Mouse (Mus musculus): ENCODE measurements around the gene 2200002D01Rik. TPM values are rescaled to one million over a fixed set of nuclear protein-coding genes. Genes with fewer than 3 reads are reported as not detected.
A peak's percentile ranks its signal among the peaks of the same experiment; 100 is the strongest.
"Not testable (repeated sequence)": the region's sequence is repeated elsewhere in the genome, so short reads cannot be mapped to it uniquely, and the experiment has no call there.

2200002D01Rik gene
- polyA plus RNA-seq, 1 experiment from 2014 or later = 0.50 TPM

DNA sequence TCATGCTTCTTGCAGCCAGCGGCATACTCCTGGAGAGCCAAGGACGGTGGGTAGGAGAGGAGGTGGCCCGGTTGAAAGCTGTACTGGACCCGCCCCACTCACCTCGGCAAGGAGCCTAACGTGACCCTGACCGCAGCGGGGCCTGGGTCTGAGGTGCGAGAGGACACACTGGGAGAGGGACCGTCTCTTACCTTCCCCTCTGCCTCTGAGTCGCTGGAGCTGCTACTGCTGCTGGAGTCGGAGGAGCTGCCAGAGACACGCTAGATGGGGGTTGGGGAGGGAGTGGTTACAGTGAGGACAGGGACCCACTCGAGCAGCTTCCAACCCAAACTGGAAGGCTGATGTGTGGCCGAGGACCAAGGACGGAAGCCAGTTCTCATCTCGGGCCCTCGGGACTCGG lies 560 bp downstream of the 2200002D01Rik start:
- no peaks in the 10 kb centered on the region for H3K4me1 ChIP-seq (ENCODE audit: control insufficient read depth, insufficient read depth, low read length)
- H3K9me3 ChIP-seq (ENCODE audit: control insufficient read depth, low read length) = no peaks in the 10 kb centered on the region
- peak overlapping the region; percentile 21; the same call in 1 of the 2 replicates for H3K4me2 ChIP-seq (ENCODE audit: low read depth, low read length)
- no peak for ATAC-seq (ENCODE audit: low read depth)
- H3K9ac ChIP-seq (replicated peaks; ENCODE audit: low read depth, low read length) = peak overlapping the region; percentile 32; the same call in 1 of the 2 replicates
- peaks cover 5% of the 10 kb centered on the region; the same call in 1 of the 2 replicates for H3K27me3 ChIP-seq (ENCODE audit: control insufficient read depth, insufficient read depth, low read length)
- H3K36me3 ChIP-seq (ENCODE audit: control insufficient read depth, insufficient read depth, low read length) = no peaks in the 10 kb centered on the region; the same call in 1 of the 2 replicates
- H3K27ac ChIP-seq (ENCODE audit: low read depth, low read length) = no peak overlapping the region
- WGBS = 16% methylated on average over 16 of the region's 19 CpGs
- H3K4me3 ChIP-seq (ENCODE audit: low read depth, low read length) = no peak overlapping the region

GRCm38 (mm10) chr7:29247314-29247700 lies 959 bp downstream of the 2200002D01Rik start:
- ATAC-seq (ENCODE audit: low read depth) = peak; percentile 42; the same call in 1 of the 2 replicates
- Histone ChIP-seq H3K4me2 (ENCODE audit: low read depth, low read length) (0 out of 2 replicates have a peak overlapping the region, but pooled peaks have one; percentile 21), H3K4me3 (ENCODE audit: low read depth, low read length) (no peak overlapping the region)

DNA sequence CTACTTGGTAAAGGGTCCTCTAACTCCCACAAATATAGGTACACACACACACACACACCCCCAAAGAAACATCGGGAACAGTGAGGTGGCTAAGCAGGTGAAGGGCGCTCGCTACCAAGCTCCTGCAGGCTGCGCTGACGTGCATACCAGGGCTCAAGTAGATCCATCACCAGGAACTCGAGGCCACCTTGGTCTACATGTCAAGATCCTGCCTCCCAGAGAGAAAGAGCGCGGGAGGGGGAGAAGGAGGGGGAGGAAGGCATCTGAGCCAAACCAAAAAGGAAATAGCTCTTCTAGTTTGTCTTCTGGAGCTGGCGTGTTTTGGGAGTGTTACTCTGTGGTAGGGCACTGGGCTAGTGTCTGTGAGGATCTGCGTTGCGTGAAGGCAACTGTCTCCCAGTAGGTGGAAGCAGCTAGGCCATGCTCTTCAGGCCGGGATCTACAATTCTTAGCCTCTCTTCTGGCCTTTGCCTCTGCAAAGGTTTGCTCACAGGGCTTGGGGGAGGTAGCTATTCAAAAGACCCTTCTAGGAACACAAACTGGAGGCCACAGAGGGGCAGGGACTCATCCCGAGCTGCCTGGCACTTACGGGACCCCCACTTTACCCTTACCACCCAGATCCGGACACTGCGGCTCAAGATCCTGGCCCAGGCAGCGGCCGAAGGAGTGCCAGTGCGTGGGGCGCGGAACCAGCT lies 1.5 kb downstream of the 2200002D01Rik start:
- ATAC-seq (ENCODE audit: low read depth) = no peak
- Histone ChIP-seq H3K36me3 (ENCODE audit: control insufficient read depth, insufficient read depth, low read length) (no peaks in the 10 kb centered on the region; the same call in 1 of the 2 replicates), H3K4me2 (ENCODE audit: low read depth, low read length) (no peak overlapping the region), H3K9ac (replicated peaks; ENCODE audit: low read depth, low read length) (no peak overlapping the region), H3K27me3 (ENCODE audit: control insufficient read depth, insufficient read depth, low read length) (peaks cover 5% of the 10 kb centered on the region; the same call in 1 of the 2 replicates), H3K27ac (ENCODE audit: low read depth, low read length) (no peak overlapping the region), H3K9me3 (ENCODE audit: control insufficient read depth, low read length) (no peaks in the 10 kb centered on the region), H3K4me1 (ENCODE audit: control insufficient read depth, insufficient read depth, low read length) (no peaks in the 10 kb centered on the region), H3K4me3 (ENCODE audit: low read depth, low read length) (no peak overlapping the region)
- WGBS = 87% methylated on average over 21 of the region's 21 CpGs

More at GRCm38 (mm10) chr7:29247314-29247700, 959 bp downstream of the 2200002D01Rik start:
- no peaks in the 10 kb centered on the region for H3K9me3 ChIP-seq (ENCODE audit: control insufficient read depth, low read length)
- peaks cover 5% of the 10 kb centered on the region; the same call in 1 of the 2 replicates for H3K27me3 ChIP-seq (ENCODE audit: control insufficient read depth, insufficient read depth, low read length)
- H3K9ac ChIP-seq (replicated peaks; ENCODE audit: low read depth, low read length) = 0 out of 2 replicates have a peak overlapping the region, but pooled peaks have one; percentile 32
- 28% methylated on average over 16 of the region's 16 CpGs for WGBS
- H3K36me3 ChIP-seq (ENCODE audit: control insufficient read depth, insufficient read depth, low read length) = no peaks in the 10 kb centered on the region; the same call in 1 of the 2 replicates
- no peak overlapping the region for H3K27ac ChIP-seq (ENCODE audit: low read depth, low read length)
- H3K4me1 ChIP-seq (ENCODE audit: control insufficient read depth, insufficient read depth, low read length) = no peaks in the 10 kb centered on the region

GRCm38 (mm10) chr7:29246015-29246414 lies 2.3 kb downstream of the 2200002D01Rik start:
- Histone ChIP-seq H3K4me3 (ENCODE audit: low read depth, low read length) (no peak overlapping the region), H3K4me1 (ENCODE audit: control insufficient read depth, insufficient read depth, low read length) (no peaks in the 10 kb centered on the region), H3K9ac (replicated peaks; ENCODE audit: low read depth, low read length) (no peak overlapping the region), H3K4me2 (ENCODE audit: low read depth, low read length) (no peak overlapping the region), H3K36me3 (ENCODE audit: control insufficient read depth, insufficient read depth, low read length) (no peaks in the 10 kb centered on the region; the same call in 1 of the 2 replicates), H3K9me3 (ENCODE audit: control insufficient read depth, low read length) (no peaks in the 10 kb centered on the region), H3K27ac (ENCODE audit: low read depth, low read length) (no peak overlapping the region), H3K27me3 (ENCODE audit: control insufficient read depth, insufficient read depth, low read length) (peaks cover 5% of the 10 kb centered on the region; the same call in 1 of the 2 replicates)
- no peak for ATAC-seq (ENCODE audit: low read depth)
- 88% methylated on average over 5 of the region's 5 CpGs for WGBS

- 90% methylated on average over 7 of the region's 7 CpGs for WGBS
- Histone ChIP-seq H3K4me1 (ENCODE audit: control insufficient read depth, insufficient read depth, low read length) (no peaks in the 10 kb centered on the region), H3K9ac (replicated peaks; ENCODE audit: low read depth, low read length) (no peak overlapping the region), H3K36me3 (ENCODE audit: control insufficient read depth, insufficient read depth, low read length) (no peaks in the 10 kb centered on the region; the same call in 1 of the 2 replicates), H3K27ac (ENCODE audit: low read depth, low read length) (no peak overlapping the region), H3K4me3 (ENCODE audit: low read depth, low read length) (no peak overlapping the region), H3K9me3 (ENCODE audit: control insufficient read depth, low read length) (no peaks in the 10 kb centered on the region), H3K4me2 (ENCODE audit: low read depth, low read length) (no peak overlapping the region), H3K27me3 (ENCODE audit: control insufficient read depth, insufficient read depth, low read length) (peaks cover 5% of the 10 kb centered on the region; the same call in 1 of the 2 replicates)
- no peak for ATAC-seq (ENCODE audit: low read depth)
Measured at GRCm38 (mm10) chr7:29244732-29245416, 3.4 kb downstream of the 2200002D01Rik start.

DNA sequence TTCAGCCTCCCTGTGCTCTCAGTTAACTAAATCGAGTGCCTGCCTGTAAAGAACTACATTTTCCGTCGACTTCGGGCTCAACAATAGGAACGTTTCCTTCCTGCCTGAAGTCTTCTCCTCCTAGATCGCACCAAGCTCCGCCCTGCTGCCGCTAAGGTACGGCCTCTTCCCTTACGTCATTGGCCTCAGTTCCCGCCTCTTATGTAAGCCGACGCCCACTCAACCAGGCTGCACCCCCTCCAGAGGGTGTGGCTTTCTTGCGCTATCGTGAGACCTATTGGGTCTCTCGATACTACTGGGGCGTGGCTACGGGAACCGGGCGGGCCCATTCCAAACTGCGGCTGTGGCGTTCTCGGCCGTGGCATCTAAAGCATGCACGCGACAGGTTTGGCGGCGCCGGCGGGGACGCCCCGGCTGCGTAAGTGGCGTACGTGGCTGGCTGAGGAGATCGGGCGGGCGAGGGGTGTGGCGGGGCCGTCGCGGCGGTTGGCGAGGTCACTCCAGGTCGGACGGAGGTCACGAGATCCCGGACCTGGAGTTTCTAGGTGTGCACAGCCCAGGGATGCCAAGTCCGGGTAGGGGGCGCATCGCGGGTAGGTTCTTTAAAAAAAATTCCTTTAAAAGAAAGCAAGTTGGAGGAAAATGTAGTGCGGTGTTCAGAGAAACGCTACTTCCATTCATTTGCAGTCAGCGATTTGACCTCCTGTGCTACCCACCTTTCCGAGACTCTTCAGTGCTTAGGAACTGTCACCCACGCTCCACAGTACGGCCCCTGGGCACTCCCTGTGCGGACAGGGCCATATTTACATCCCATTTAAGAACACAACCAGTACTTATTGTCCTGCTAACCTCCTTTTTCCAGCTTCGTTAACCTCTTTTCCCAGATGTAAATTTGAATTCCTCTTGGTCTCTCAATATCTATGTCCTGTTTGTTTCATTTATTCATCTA lies 10.0 kb downstream of the 2200002D01Rik start, which contains the start of gene Yif1b:
Gene Yif1b (plus strand): TSS at position 311 of the 949 bp plus-strand sequence.
- Histone ChIP-seq H3K4me1 (ENCODE audit: control insufficient read depth, insufficient read depth, low read length) (peaks cover 4% of the 10 kb centered on the region; the same call in 1 of the 2 replicates), H3K27ac (ENCODE audit: low read depth, low read length) (peak within 1 kb of the TSS; percentile 85), H3K27me3 (ENCODE audit: control insufficient read depth, insufficient read depth, low read length) (peaks cover 2% of the 10 kb centered on the region; the same call in 1 of the 2 replicates), H3K9ac (replicated peaks; ENCODE audit: low read depth, low read length) (peak within 1 kb of the TSS; percentile 49), H3K9me3 (ENCODE audit: control insufficient read depth, low read length) (no peaks in the 10 kb centered on the region), H3K4me2 (ENCODE audit: low read depth, low read length) (peak within 1 kb of the TSS; percentile 58), H3K36me3 (ENCODE audit: control insufficient read depth, insufficient read depth, low read length) (no peaks in the 10 kb centered on the region), H3K4me3 (ENCODE audit: low read depth, low read length) (peak within 1 kb of the TSS; percentile 51)
- peak; percentile 97 for ATAC-seq (ENCODE audit: low read depth)
- under 1% methylated on average over 60 of the region's 60 CpGs for WGBS

GRCm38 (mm10) chr7:29237596-29237995 lies 10.7 kb downstream of the 2200002D01Rik start:
- Histone ChIP-seq H3K9ac (replicated peaks; ENCODE audit: low read depth, low read length) (peak overlapping the region; percentile 49), H3K27ac (ENCODE audit: low read depth, low read length) (peak overlapping the region; percentile 85), H3K4me2 (ENCODE audit: low read depth, low read length) (peak overlapping the region; percentile 58), H3K4me3 (ENCODE audit: low read depth, low read length) (peak overlapping the region; percentile 51)
- 24% methylated on average over 6 of the region's 6 CpGs for WGBS
- ATAC-seq (ENCODE audit: low read depth) = peak; percentile 9
- H3K4me1 ChIP-seq (ENCODE audit: control insufficient read depth, insufficient read depth, low read length); H3K27me3 ChIP-seq (ENCODE audit: control insufficient read depth, insufficient read depth, low read length); H3K36me3 ChIP-seq (ENCODE audit: control insufficient read depth, insufficient read depth, low read length); H3K9me3 ChIP-seq (ENCODE audit: control insufficient read depth, low read length): not testable (repeated sequence)

GRCm38 (mm10) chr7:29236593-29236992 lies 11.7 kb downstream of the 2200002D01Rik start:
- Histone ChIP-seq H3K9ac (replicated peaks; ENCODE audit: low read depth, low read length) (no peak overlapping the region), H3K4me1 (ENCODE audit: control insufficient read depth, insufficient read depth, low read length) (peaks cover 8% of the 10 kb centered on the region), H3K9me3 (ENCODE audit: control insufficient read depth, low read length) (no peaks in the 10 kb centered on the region), H3K4me3 (ENCODE audit: low read depth, low read length) (no peak overlapping the region), H3K27ac (ENCODE audit: low read depth, low read length) (no peak overlapping the region), H3K36me3 (ENCODE audit: control insufficient read depth, insufficient read depth, low read length) (no peaks in the 10 kb centered on the region), H3K4me2 (ENCODE audit: low read depth, low read length) (no peak overlapping the region), H3K27me3 (ENCODE audit: control insufficient read depth, insufficient read depth, low read length) (peaks cover 15% of the 10 kb centered on the region)
- 90% methylated on average over 4 of the region's 4 CpGs for WGBS
- no peak for ATAC-seq (ENCODE audit: low read depth)

Measured in neural tube, embryonic 14.5 days (tissue).